Mouse (Mus musculus) bone marrow macrophage, adult 2 months (primary cell): ENCODE measurements around the gene Myrip. TPM values are rescaled to one million over a fixed set of nuclear protein-coding genes. Genes with fewer than 3 reads are reported as not detected.
"Not testable (repeated sequence)": the region's sequence is repeated elsewhere in the genome, so short reads cannot be mapped to it uniquely, and the experiment has no call there.

Experiments
- H3K27ac ChIP-seq: 2 replicates; pipeline ENCODE4 v1.5.1; 2012; ENCODE audit warnings: low read depth, low read length; ENCODE audit not compliant: insufficient read depth
- H3K4me1 ChIP-seq: 2 replicates; pipeline ENCODE4 v1.6.1; 2012; ENCODE audit warnings: low read length; ENCODE audit not compliant: control insufficient read depth, insufficient read depth
- H3K4me3 ChIP-seq: 2 replicates; pipeline ENCODE4 v1.5.1; 2012; ENCODE audit warnings: mild to moderate bottlenecking, low read length, moderate library complexity; ENCODE audit not compliant: insufficient read depth
- CTCF ChIP-seq: IDR thresholded peaks from 2 replicates; pipeline ENCODE4 v1.5.1; 2012; ENCODE audit warnings: low read depth, mild to moderate bottlenecking, low read length, moderate library complexity
- POLR2A ChIP-seq: IDR thresholded peaks from 2 replicates; pipeline ENCODE4 v1.6.1; 2012; ENCODE audit warnings: mild to moderate bottlenecking, low read depth, low read length, borderline replicate concordance
- polyA plus RNA-seq: library from polyadenylated mRNA; stranded (reverse); fragments of >200 nt; gene quantifications from 2 replicates; pipeline ENCODE4 v1.2.4, GENCODE M21; 2012; ENCODE audit not compliant: missing spikeins, insufficient read depth, insufficient read length

Gene Myrip
- not detected in 2 replicates for polyA plus RNA-seq

- H3K4me1 ChIP-seq, H3K4me3 ChIP-seq, H3K27ac ChIP-seq: not testable (repeated sequence)
Measured at GRCm38 (mm10) chr9:120301213-120301612, at the start of gene Myrip. Gene Myrip (plus strand): TSS chr9:120301513.

- Histone ChIP-seq H3K4me1 (no peaks in the 10 kb centered on the region), H3K4me3 (no peak overlapping the region), H3K27ac (no peak overlapping the region)
- TF ChIP-seq POLR2A, result no peak
- TF ChIP-seq CTCF, result no peak
Measured at GRCm38 (mm10) chr9:120259805-120260204, 41.5 kb upstream of the Myrip start.

GRCm38 (mm10) chr9:120263994-120264393 is 37.3 kb upstream of the Myrip start:
- H3K27ac ChIP-seq, result no peak overlapping the region
- H3K4me1 ChIP-seq, result no peaks in the 10 kb centered on the region

GRCm38 (mm10) chr9:120273083-120273482 is 28.2 kb upstream of the Myrip start:
- no peak overlapping the region for H3K27ac ChIP-seq
- no peaks in the 10 kb centered on the region for H3K4me1 ChIP-seq
- H3K4me3 ChIP-seq, result no peak overlapping the region
- TF ChIP-seq POLR2A (no peak), CTCF (no peak)

More at GRCm38 (mm10) chr9:120263994-120264393, 37.3 kb upstream of the Myrip start:
- H3K4me3 ChIP-seq, result no peak overlapping the region
- TF ChIP-seq POLR2A, result no peak

GRCm38 (mm10) chr9:120275226-120275625 is 26.1 kb upstream of the Myrip start:
- TF ChIP-seq POLR2A (no peak), CTCF (no peak)
- Histone ChIP-seq H3K27ac (no peak overlapping the region), H3K4me1 (no peaks in the 10 kb centered on the region), H3K4me3 (no peak overlapping the region)

DNA sequence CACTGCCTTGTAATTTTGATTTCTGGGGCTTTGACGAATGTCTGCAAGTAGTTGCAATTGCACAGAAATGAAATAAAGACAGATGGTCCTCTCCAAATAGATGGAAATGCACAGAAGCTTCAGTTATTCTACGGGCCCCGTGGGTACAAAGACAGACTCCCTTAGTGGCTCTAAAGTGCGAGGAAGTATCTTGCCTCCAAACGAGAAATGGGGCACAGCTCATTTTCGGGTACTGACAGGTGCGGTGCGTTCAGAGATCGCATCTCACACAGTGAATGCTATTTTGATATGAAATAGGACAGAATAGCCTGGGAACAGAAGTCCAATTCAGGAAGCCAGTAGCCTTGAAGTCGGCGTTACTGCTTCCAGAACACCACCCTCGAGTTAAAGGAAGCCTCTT is 20.2 kb upstream of the Myrip start:
- H3K4me3 ChIP-seq, result no peak overlapping the region
- TF ChIP-seq POLR2A, result no peak
- TF ChIP-seq CTCF, result no peak
- H3K4me1 ChIP-seq, result no peaks in the 10 kb centered on the region
- H3K27ac ChIP-seq, result no peak overlapping the region

DNA sequence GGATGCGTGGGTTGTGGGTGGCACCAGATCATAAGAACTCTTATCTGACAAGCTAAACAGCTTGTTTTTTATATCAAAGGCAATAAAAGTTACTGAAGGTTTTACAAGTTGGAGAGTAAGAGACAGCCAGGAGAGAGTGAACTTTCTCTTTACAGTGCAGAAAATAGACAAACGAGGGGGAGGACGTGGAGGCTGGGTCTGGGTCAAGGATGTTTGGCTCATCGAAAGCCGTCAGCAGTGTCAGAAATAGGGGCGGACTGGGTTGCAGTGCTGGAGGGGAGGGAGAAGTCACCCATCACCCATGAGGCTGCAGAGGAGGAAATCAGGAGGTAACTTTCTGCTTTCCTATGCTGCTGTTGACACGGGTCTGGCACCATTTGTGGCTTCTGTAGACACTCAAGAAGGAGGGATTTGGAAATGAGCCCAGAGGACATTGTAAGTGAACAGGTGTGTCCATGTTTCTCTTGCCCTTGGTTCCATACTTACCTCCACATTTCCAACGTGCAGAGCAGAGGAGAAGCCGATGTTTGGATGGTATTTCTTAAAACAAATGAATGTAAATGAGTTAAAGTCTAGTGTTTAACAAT is 18.8 kb upstream of the Myrip start:
- TF ChIP-seq CTCF (no peak), POLR2A (no peak)
- H3K4me1 ChIP-seq, result no peaks in the 10 kb centered on the region
- no peak overlapping the region for H3K27ac ChIP-seq
- no peak overlapping the region for H3K4me3 ChIP-seq

- H3K4me1 ChIP-seq, result no peaks in the 10 kb centered on the region
- no peak overlapping the region for H3K27ac ChIP-seq
- H3K4me3 ChIP-seq, result no peak overlapping the region
- no peak for TF ChIP-seq CTCF
- TF ChIP-seq POLR2A, result no peak
Measured at GRCm38 (mm10) chr9:120283556-120283955, 17.8 kb upstream of the Myrip start.

DNA sequence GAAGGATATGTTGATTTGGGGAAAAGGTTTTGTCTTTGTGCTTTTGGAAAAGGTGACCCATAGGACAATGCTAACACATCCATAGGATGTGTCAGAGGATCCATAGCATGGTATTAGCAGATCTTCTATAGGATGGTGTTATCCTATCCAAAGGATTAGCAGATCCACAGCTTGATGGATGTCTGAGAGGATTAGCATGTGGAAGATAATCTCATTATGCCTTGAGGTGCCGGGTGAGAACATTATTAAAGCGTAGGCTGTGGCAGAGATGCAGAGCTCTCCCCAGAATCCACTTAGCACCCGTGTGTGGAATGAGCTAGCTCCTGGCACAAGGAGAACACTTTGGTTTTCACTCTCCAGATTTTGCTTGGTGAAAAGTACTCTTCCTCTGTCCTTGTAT is 13.3 kb upstream of the Myrip start:
- Histone ChIP-seq H3K4me1 (no peaks in the 10 kb centered on the region), H3K27ac (no peak overlapping the region), H3K4me3 (no peak overlapping the region)
- TF ChIP-seq CTCF, result no peak
- TF ChIP-seq POLR2A, result no peak

GRCm38 (mm10) chr9:120290375-120290774 is 10.9 kb upstream of the Myrip start:
- no peak overlapping the region for H3K4me3 ChIP-seq
- no peak for TF ChIP-seq CTCF
- no peak for TF ChIP-seq POLR2A
- H3K27ac ChIP-seq, result no peak overlapping the region
- H3K4me1 ChIP-seq, result no peaks in the 10 kb centered on the region

GRCm38 (mm10) chr9:120292488-120292887 is 8.8 kb upstream of the Myrip start:
- TF ChIP-seq POLR2A (no peak), CTCF (no peak)
- H3K27ac ChIP-seq, result no peak overlapping the region
- no peak overlapping the region for H3K4me3 ChIP-seq

More at GRCm38 (mm10) chr9:120292488-120292887, 8.8 kb upstream of the Myrip start:
- no peaks in the 10 kb centered on the region for H3K4me1 ChIP-seq
